Mouse (Mus musculus) neural tube, postnatal 0 days (tissue): ENCODE results near the gene Plekha3. TPM values are rescaled to one million over a fixed set of nuclear protein-coding genes. Genes with fewer than 3 reads are reported as not detected.

Experiments
- polyA plus RNA-seq: library from polyadenylated mRNA; unstranded; fragments of >200 nt; fragmentation: Nextera tagmentation; extraction: Ambion mirVana; gene quantifications from 2 replicates; pipeline ENCODE4 v1.2.1, GENCODE M21; 2015

Gene Plekha3
- 15.4 and 16.1 TPM in 2 replicates for polyA plus RNA-seq

DNA sequence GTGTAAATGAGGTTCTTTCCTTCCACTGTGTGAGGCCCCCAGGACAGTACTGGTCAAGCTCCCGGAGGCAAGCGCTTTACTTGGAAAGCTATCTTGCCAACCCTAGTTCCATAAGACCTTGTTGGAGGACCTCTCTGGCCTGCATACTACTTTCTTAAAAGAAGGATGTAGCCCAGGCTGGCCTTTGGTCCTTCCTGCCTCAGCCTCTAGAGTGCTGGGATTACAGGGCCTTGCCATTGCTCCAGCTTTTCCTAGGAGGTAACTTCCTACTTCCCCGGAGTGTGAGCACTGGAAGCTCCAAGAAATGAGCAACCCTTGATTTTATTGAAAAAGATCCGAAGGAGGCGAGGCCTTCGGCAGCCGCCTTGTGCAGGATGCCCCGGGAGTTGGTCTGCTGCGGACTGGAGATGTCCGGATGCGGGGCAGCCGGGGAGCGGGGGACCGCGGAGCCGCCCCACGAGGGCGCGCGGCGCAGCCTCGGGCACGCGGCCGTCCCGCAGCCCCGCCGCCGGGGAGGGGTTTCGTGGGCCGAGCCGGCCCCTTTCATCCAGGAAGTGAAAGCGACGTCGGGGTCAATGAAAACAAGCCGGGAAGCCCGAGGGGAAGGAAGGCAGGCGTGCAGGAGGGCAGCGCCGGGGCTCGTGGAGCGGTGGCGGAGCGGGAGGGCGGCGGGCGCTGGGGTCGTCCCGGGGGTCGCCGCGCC is at the start of gene Plekha3:
Gene Plekha3 (plus strand): TSS at position 557 of the 703 bp plus-strand sequence.

DNA sequence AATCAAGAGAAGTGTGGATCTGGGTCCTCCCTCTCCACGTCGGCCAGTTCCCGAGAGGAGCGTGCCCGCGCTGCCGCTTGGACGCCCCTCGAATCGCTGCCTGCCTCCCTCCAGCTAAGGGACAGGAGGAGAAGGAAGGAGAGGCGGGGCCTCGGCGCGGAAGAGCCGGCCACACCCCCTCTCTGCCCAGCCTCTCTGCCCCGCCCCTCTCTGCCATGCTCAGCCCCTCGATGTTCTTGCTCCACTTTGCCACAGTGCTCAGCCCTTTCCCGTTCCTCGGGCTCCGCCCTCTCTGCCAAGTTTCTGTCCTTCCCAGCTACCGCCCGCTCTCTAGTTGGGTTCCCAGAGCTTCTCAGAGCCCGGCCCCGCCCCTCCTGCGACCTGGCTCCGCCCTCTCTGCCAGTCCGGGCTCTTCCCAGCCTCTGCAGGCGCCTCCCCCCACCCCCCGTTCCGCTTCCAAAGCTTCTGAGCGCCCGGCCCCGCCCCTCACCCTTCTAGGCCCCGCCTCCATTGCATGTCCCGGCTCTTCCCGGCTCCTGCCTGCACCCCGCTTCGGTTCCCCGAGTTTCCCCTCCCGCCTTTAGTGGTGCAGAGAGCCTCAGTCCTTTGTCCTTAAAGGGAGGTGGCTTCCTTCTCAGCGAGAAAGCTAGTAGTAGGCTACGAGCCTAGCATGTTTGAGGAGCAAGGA is 27.1 kb upstream of the Plekha3 start, which contains the start of the genes Prkra and Pjvk:
Gene Prkra (minus strand): TSS at position 133 of the 688 bp plus-strand sequence.
Gene Pjvk (plus strand): TSS at position 594 of the 688 bp plus-strand sequence.

DNA sequence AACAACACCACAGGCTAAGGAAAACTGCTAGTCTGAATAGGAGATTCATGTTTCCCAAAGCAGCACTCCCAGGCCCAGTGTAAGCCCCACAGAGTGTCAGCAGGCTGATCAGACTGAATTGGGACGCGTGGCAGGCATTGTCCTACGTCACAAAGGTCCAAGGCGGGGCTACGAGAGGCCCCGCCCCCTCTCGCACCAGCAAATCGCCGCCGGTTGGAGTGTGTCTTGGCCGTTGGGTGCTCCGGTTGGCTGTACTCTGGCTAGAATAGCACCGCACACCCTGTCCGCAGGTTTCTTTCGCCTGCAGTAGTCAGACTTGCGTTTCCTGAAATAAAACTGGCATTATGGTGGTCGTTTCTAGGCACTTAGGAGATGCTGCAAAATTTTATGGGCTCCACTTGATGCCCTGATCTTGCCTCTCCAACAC is 2.1 kb upstream of the Plekha3 start, which contains the start of gene Fkbp7:
Gene Fkbp7 (minus strand): TSS at position 151 of the 427 bp plus-strand sequence.

Other genes starting within 250 kb of the Plekha3 start
- gene Prkra, start 27.3 kb upstream of the Plekha3 start, polyA plus RNA-seq: 77.9 and 80.0 TPM in 2 replicates
- gene Pjvk, start 26.8 kb upstream of the Plekha3 start, polyA plus RNA-seq: 0.37 and 0.43 TPM in 2 replicates
- gene Fkbp7, start 2.2 kb upstream of the Plekha3 start, polyA plus RNA-seq: 16.4 and 20.2 TPM in 2 replicates